Mouse (Mus musculus) forebrain, embryonic 14.5 days (tissue): ENCODE data around the gene Spata31d1a. TPM values are rescaled to one million over a fixed set of nuclear protein-coding genes. Genes with fewer than 3 reads are reported as not detected.

Experiments
- ATAC-seq: fragments of 200-750 bp; cut with Nextera tagmentation; 2 replicates; pipeline ENCODE4 v1.8.0; 2017; ENCODE audit warnings: mild to moderate bottlenecking, moderate library complexity
- DNase-seq: peaks from one replicate; pipeline ENCODE4 v3.0.0-alpha.2; 2015; ENCODE audit warnings: low spot score
- H3K27ac ChIP-seq: fragments of 300-500 bp; sonication (generic); 2 replicates; pipeline ENCODE4 v1.5.1; 2014; ENCODE audit warnings: low read depth, mild to moderate bottlenecking, control low read depth, low read length, moderate library complexity
- H3K27me3 ChIP-seq: fragments of 300-500 bp; sonication (generic); replicated peaks from 2 replicates; pipeline ENCODE4 v1.6.1; 2014; ENCODE audit warnings: low read length, control low read depth, mixed read lengths; ENCODE audit not compliant: control insufficient read depth, insufficient read depth
- H3K36me3 ChIP-seq: fragments of 300-500 bp; sonication (generic); 2 replicates; pipeline ENCODE4 v1.6.1; 2014; ENCODE audit warnings: low read length, control low read depth; ENCODE audit not compliant: control insufficient read depth, insufficient read depth
- H3K4me1 ChIP-seq: fragments of 300-500 bp; sonication (generic); 2 replicates; pipeline ENCODE4 v1.6.1; 2014; ENCODE audit warnings: antibody characterized with exemption, low read length, control low read depth; ENCODE audit not compliant: control insufficient read depth, insufficient read depth
- H3K4me2 ChIP-seq: fragments of 300-500 bp; sonication (generic); 2 replicates; pipeline ENCODE4 v1.6.1; 2014; ENCODE audit warnings: mild to moderate bottlenecking, control low read depth, low read length
- H3K4me3 ChIP-seq: fragments of 300-500 bp; sonication (generic); 2 replicates; pipeline ENCODE4 v1.5.1; 2014; ENCODE audit warnings: low read depth, low read length, control low read depth
- H3K9ac ChIP-seq: fragments of 300-500 bp; sonication (generic); 2 replicates; pipeline ENCODE4 v1.6.1; 2014; ENCODE audit warnings: mild to moderate bottlenecking, low read length, control low read depth, moderate library complexity
- H3K9me3 ChIP-seq: fragments of 300-500 bp; sonication (generic); replicated peaks from 2 replicates; pipeline ENCODE4 v1.6.1; 2016; ENCODE audit warnings: low read length, control low read depth, mixed read lengths; ENCODE audit not compliant: control insufficient read depth
- WGBS: fragments of 180-500 bp; shearing (Covaris S2); extraction: QIAGEN DNeasy Blood & Tissue Kit; methylation state at CpG from one replicate; pipeline ENCODE4 v1.1.7; 2014; 5-methylcytosine and 5-hydroxymethylcytosine counted together
- polyA plus RNA-seq: library from polyadenylated mRNA; unstranded; fragments of >200 nt; fragmentation: Nextera tagmentation; extraction: Ambion mirVana; gene quantifications from 2 replicates; pipeline ENCODE4 v1.2.1, GENCODE M21; 2014

Spata31d1a gene
- polyA plus RNA-seq, 1 experiment from 2014 or later: not detected

DNA sequence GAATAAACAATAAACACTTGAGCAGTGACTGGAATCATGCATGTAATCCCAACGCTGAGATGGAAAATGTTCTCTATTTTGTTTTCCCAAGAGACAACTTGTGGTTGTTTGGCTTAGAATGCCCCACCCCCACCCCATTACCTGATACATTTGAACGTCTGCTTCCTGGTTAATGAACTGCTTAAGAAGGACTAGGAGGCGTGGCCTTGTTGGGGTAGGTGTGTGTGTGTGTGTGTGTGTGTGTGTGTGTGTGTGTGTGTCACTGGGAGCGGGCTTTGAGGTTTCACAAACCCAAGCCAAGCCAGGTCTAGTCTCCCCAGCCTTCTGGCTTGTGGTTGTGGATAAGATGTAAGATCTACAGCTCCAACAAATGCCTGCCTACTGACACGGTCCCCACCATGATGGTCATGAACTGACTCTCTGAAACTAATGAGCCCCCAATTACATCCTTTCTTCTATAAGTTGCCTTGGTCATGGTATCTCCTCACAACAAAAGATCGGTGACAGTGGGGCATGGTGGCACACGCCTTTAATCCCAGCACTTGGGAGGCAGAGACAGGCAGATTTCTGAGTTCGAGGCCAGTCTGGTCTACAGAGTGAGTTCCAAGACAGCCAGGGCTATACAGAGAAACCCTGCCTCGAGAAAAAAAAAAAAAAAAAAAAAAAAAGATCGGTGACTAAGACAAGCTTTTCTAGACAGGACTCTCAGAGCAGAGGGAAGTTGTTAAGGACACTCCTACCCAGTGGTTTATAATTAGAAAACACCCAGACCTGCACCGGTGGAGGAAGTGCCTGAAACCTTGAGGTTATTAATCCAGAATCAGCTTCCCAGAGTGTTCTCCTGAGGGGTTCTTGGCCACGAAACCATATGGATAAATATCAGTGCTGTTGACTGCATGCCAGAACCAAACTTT lies 33.6 kb downstream of the Spata31d1a start:
- H3K27me3 ChIP-seq: no peaks in the 10 kb centered on the region
- peak overlapping the region; percentile 74; the same call in 1 of the 2 replicates for H3K4me2 ChIP-seq
- no peak overlapping the region for H3K9ac ChIP-seq
- H3K36me3 ChIP-seq: no peaks in the 10 kb centered on the region
- H3K4me1 ChIP-seq: peaks cover 5% of the 10 kb centered on the region
- no peak for DNase-seq
- 83% methylated on average over 12 of the region's 12 CpGs for WGBS
- H3K9me3 ChIP-seq: no peaks in the 10 kb centered on the region
- H3K27ac ChIP-seq: no peak overlapping the region
- ATAC-seq: no peak
- peak overlapping the region; percentile 81; the same call in 1 of the 2 replicates for H3K4me3 ChIP-seq

DNA sequence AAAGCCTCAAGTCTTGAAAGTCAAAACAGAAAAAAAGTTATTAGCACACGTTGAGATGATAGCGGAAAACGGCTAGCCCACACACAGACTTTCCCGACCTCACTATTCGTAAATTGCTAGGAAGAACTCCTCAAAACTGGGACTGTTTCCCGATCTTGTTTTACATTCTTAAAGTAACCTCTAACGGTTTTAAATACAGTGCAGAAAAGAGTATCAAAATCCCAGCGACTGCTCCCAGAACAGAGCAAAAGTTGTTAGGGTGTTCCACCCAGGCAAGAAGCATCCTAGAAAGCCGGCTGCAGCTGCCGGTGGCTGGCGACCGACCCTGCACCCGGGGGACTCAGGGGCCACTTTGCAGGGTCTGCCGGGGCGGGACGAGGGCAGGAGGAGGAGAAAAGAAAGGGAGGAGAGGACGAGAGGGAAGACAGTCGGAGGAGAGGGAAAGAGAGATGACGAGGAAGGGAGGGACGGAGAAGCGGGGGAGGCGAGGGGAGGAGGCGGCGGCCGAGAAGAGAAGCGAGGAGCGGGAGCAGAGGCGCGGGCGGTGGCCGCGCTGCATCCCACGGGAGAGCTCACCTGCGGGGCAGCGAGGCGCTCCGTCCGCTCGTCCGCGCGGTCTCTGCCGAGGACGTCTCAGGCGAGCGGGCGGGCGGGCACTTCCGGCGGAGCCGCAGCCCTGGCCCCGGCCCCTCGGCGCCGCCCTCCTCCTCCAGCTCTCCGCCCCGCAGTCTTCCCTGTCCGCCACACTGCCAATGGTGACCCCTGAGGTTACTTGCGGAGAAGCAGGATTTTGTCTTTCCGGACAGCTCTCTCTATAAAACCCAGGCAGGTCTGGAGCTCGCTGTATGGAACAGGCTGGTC lies 34.7 kb downstream of the Spata31d1a start, which contains the start of gene Golm1:
Golm1 (minus strand) TSS at position 661 of the 861 bp plus-strand sequence.
- H3K9me3 ChIP-seq: no peaks in the 10 kb centered on the region
- DNase-seq: peak; percentile 58
- ATAC-seq: peak; percentile 66
- WGBS: under 1% methylated on average over 48 of the region's 61 CpGs
- no peaks in the 10 kb centered on the region for H3K36me3 ChIP-seq
- peak within 1 kb of the TSS; percentile 90 for H3K9ac ChIP-seq
- no peaks in the 10 kb centered on the region for H3K27me3 ChIP-seq
- peak within 1 kb of the TSS; percentile 81 for H3K4me3 ChIP-seq
- H3K27ac ChIP-seq: peak within 1 kb of the TSS; percentile 87
- peaks cover 5% of the 10 kb centered on the region for H3K4me1 ChIP-seq
- H3K4me2 ChIP-seq: peak within 1 kb of the TSS; percentile 74

DNA sequence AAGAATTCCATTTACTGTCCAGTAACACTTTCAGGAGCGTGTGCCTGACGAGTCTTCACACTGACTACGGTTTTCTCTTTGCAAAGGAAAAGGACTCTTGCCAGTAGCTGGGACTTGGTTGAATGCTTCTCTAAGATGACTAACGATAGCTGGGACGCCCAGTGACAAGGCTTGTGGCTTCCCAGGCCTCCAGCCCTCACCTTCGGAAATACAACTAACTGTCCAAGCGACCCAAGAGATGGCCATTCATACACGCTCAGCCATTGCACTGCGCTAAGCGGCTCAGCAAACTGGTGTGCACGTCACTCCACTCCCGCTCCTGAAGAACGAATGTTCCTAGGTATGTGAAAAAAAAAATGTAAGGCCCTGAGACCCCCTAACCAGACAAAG lies 35.4 kb downstream of the Spata31d1a start:
- ATAC-seq (peak; percentile 25; the same call in 1 of the 2 replicates), DNase-seq (peak; percentile 60)
- Histone ChIP-seq H3K4me3 (peak overlapping the region; percentile 81), H3K9me3 (no peaks in the 10 kb centered on the region), H3K27me3 (no peaks in the 10 kb centered on the region), H3K4me2 (peak overlapping the region; percentile 74), H3K27ac (peak overlapping the region; percentile 87), H3K4me1 (peaks cover 5% of the 10 kb centered on the region), H3K36me3 (no peaks in the 10 kb centered on the region), H3K9ac (peak overlapping the region; percentile 90)
- WGBS: 0% methylated on average over 13 of the region's 13 CpGs

DNA sequence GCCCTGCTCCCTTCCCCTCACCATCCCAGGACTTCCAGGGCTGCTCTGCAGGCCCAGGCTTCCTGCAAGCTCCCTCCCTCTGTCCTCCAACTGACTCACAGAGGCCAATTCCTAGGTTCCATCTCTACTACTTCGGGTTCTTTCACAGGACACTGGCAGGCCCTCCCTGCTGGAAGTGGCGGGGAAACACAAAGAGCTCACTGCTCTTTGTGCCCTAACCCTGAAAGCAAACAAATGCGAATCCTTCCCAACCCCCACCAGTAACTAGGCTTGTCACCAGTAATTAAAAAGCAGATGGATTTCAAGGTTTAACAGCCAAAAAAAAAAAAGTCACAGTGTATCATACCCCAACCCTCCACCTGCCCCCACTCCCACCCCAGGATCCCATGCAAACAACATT lies 35.9 kb downstream of the Spata31d1a start:
- Histone ChIP-seq H3K27ac (peak overlapping the region; percentile 87), H3K9me3 (no peaks in the 10 kb centered on the region), H3K27me3 (no peaks in the 10 kb centered on the region), H3K4me2 (peak overlapping the region; percentile 74), H3K4me3 (peak overlapping the region; percentile 81), H3K36me3 (no peaks in the 10 kb centered on the region), H3K4me1 (peaks cover 5% of the 10 kb centered on the region), H3K9ac (peak overlapping the region; percentile 90)
- WGBS: 2% methylated on average over 3 of the region's 3 CpGs
- ATAC-seq (peak; percentile 25; the same call in 1 of the 2 replicates), DNase-seq (peak; percentile 80)

DNA sequence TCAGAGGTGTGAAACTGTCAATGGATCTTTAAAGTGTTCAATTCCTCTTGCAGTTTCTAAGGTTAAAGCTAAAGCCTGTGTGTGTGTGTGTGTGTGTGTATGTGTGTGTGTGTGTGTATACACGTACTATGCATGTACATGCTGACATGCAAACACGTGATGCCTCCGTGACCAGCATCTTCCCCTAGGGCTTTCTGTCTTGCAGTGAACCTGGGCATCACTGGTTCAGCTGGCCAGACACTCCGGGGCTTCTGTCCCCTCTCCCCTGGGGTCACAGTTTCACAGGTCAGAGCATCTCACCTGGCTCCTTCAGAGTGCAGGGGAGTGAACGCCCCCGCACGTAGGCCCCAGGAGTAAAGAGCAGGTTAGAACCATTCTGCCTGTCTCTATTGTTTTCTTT lies 36.5 kb downstream of the Spata31d1a start:
- DNase-seq: peak; percentile 26
- 14% methylated on average over 7 of the region's 7 CpGs for WGBS
- no peaks in the 10 kb centered on the region for H3K36me3 ChIP-seq
- H3K4me1 ChIP-seq: peaks cover 5% of the 10 kb centered on the region
- H3K27me3 ChIP-seq: no peaks in the 10 kb centered on the region
- no peak for ATAC-seq
- H3K9ac ChIP-seq: peak overlapping the region; percentile 90
- H3K27ac ChIP-seq: no peak overlapping the region
- peak overlapping the region; percentile 74 for H3K4me2 ChIP-seq
- peak overlapping the region; percentile 81 for H3K4me3 ChIP-seq
- no peaks in the 10 kb centered on the region for H3K9me3 ChIP-seq

DNA sequence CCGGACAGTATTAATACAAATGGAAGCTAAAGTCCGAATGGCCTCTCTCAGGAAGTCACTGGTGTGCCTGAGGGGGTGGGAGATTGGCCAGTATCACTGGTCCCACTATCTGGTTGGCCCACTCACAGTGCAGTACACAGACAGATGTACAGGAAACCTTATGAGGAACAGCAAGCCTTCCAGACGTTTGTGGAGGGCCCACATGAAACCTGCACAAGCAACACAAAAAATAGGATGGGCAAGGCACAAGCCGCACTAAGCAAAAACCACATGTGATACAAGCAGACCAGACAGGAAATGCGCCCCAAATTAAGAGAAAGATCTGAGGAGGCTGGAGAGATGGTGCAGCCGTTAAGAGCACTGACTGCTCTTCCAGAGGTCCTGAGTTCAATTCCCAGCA lies 37.9 kb downstream of the Spata31d1a start:
- H3K4me2 ChIP-seq: no peak overlapping the region
- WGBS: 82% methylated on average over 6 of the region's 6 CpGs
- H3K9ac ChIP-seq: no peak overlapping the region
- H3K27me3 ChIP-seq: no peaks in the 10 kb centered on the region
- no peak for ATAC-seq
- no peak for DNase-seq
- H3K9me3 ChIP-seq: no peaks in the 10 kb centered on the region
- peaks cover 5% of the 10 kb centered on the region for H3K4me1 ChIP-seq
- peak overlapping the region; percentile 2; the same call in 1 of the 2 replicates for H3K27ac ChIP-seq
- 0 out of 2 replicates have a peak, but pooled peaks cover 2% of the 10 kb centered on the region for H3K36me3 ChIP-seq
- no peak overlapping the region for H3K4me3 ChIP-seq

DNA sequence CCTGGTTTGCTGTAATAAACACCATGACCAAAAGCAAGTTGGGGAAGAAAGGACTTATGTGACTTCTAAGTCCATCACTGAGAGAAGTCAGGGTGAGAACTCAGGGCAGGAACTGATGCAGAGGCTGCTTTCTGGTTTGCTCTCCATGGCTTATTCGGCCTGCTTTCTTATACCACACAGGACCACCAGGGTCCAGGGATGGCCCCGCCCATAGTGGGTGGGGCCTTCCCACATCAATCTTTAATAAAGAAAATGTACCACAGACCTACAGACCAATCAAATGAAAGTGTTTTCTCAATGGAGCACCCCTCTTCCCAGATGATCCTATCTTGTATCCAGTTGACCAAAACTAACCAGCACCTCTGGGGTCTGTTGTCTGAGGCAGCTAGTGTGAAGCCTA lies 38.6 kb downstream of the Spata31d1a start:
- no peak overlapping the region for H3K4me2 ChIP-seq
- H3K27ac ChIP-seq: no peak overlapping the region
- no peak overlapping the region for H3K9ac ChIP-seq
- WGBS: 56% methylated on average over 2 of the region's 2 CpGs
- ATAC-seq (no peak), DNase-seq (peak; percentile 36)
- peaks cover 5% of the 10 kb centered on the region for H3K4me1 ChIP-seq
- no peaks in the 10 kb centered on the region for H3K9me3 ChIP-seq
- peaks cover 8% of the 10 kb centered on the region; the same call in 1 of the 2 replicates for H3K36me3 ChIP-seq
- no peaks in the 10 kb centered on the region for H3K27me3 ChIP-seq
- no peak overlapping the region for H3K4me3 ChIP-seq

DNA sequence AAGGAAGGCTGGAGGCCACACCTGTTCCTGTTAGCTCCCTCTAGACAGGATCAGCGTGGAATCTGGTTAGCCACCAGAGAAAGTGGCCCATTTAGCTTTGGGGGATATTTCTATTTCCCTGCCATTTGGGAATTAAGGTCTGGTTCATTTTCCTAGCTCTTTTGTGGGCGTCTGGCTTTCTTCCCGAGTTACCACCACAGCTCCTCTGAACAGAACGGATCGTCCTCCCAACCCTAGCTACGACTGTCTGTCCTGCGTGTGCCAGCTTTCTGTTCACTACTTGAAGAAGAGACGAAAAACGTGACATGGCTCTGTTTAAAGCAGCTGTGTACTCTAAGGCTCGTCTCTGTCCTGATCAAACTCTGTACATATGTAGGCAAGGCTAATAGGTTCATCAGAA lies 40.2 kb downstream of the Spata31d1a start:
- DNase-seq (no peak), ATAC-seq (no peak)
- Histone ChIP-seq H3K9ac (no peak overlapping the region), H3K9me3 (no peaks in the 10 kb centered on the region), H3K27me3 (no peaks in the 10 kb centered on the region), H3K4me2 (no peak overlapping the region), H3K4me3 (no peak overlapping the region), H3K27ac (no peak overlapping the region), H3K36me3 (peaks cover 15% of the 10 kb centered on the region), H3K4me1 (peaks cover 5% of the 10 kb centered on the region)
- 82% methylated on average over 10 of the region's 10 CpGs for WGBS
